Mouse (Mus musculus) bone marrow, adult 2 months (tissue): ENCODE measurements around the gene Pik3cg.

Source experiments
- CTCF ChIP-seq: fragments of 200-500 bp; IDR thresholded peaks from 2 replicates; pipeline ENCODE4 v1.5.1; 2011; ENCODE audit warnings: low read length, control low read depth; ENCODE audit not compliant: control insufficient read depth, insufficient read depth
- POLR2A ChIP-seq: fragments of 200-500 bp; IDR thresholded peaks from 2 replicates; pipeline ENCODE4 v1.6.1; 2011; ENCODE audit warnings: low read depth, mild to moderate bottlenecking, control low read depth, low read length, borderline replicate concordance; ENCODE audit not compliant: control insufficient read depth

DNA sequence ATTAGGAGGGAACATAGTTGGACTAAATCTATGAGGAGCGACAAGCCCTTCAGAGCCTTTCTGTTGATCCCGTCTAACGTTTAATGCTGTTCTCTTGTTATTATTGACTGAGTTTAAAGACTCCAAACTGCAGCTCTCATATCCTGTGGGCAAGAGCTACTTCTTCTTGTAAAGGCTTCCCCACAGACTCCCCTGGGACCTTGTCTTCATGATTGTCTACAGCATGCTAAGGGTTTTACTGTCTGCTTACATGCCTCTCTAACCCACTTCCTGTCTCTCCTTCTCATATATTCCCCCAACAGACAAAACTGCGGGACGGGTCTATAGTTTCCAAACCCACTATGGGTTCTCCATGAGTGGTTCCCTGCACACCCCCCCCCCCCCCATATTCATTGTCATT, 4.2 kb upstream of the Pik3cg start:
- TF ChIP-seq CTCF (no peak), POLR2A (no peak)
